Mouse (Mus musculus): ENCODE results near the gene Uggt2. TPM values are rescaled to one million over a fixed set of nuclear protein-coding genes. Genes with fewer than 3 reads are reported as not detected.

Uggt2 gene
- polyA plus RNA-seq, 1 experiment from 2014 or later: 21.1 TPM

GRCm38 (mm10) chr14:119027130-119027529 lies 72.1 kb downstream of the Uggt2 start:
- Histone ChIP-seq H3K4me2 (replicated peaks) (no peak overlapping the region), H3K9me3 (no peaks in the 10 kb centered on the region)

GRCm38 (mm10) chr14:119025889-119026288 lies 73.3 kb downstream of the Uggt2 start:
- H3K9ac ChIP-seq: no peak overlapping the region
- H3K9me3 ChIP-seq: no peaks in the 10 kb centered on the region
- peaks cover 45% of the 10 kb centered on the region for H3K36me3 ChIP-seq
- H3K27ac ChIP-seq: no peak overlapping the region
- no peaks in the 10 kb centered on the region for H3K4me1 ChIP-seq
- WGBS: 71% methylated on average over 5 of the region's 5 CpGs
- H3K4me3 ChIP-seq: no peak overlapping the region
- no peak for ATAC-seq (ENCODE audit: low FRiP score, low read depth)
- H3K4me2 ChIP-seq (replicated peaks): no peak overlapping the region
- H3K27me3 ChIP-seq: no peaks in the 10 kb centered on the region

More at GRCm38 (mm10) chr14:119027130-119027529, 72.1 kb downstream of the Uggt2 start:
- ATAC-seq (ENCODE audit: low FRiP score, low read depth): no peak; the same call in 1 of the 2 replicates
- Histone ChIP-seq H3K4me3 (no peak overlapping the region), H3K4me1 (no peaks in the 10 kb centered on the region), H3K27me3 (no peaks in the 10 kb centered on the region), H3K36me3 (peaks cover 49% of the 10 kb centered on the region), H3K9ac (no peak overlapping the region), H3K27ac (no peak overlapping the region)
- 46% methylated on average over 4 of the region's 4 CpGs for WGBS

GRCm38 (mm10) chr14:119013549-119013948 lies 85.7 kb downstream of the Uggt2 start:
- no peak overlapping the region for H3K9ac ChIP-seq
- no peak overlapping the region for H3K4me3 ChIP-seq
- WGBS: 62% methylated on average over 12 of the region's 12 CpGs
- no peaks in the 10 kb centered on the region for H3K27me3 ChIP-seq
- peaks cover 48% of the 10 kb centered on the region for H3K36me3 ChIP-seq
- peaks cover 4% of the 10 kb centered on the region; the same call in 1 of the 2 replicates for H3K4me1 ChIP-seq
- H3K4me2 ChIP-seq (replicated peaks): no peak overlapping the region
- H3K9me3 ChIP-seq: no peaks in the 10 kb centered on the region
- ATAC-seq (ENCODE audit: low FRiP score, low read depth): no peak
- H3K27ac ChIP-seq: no peak overlapping the region

- no peak overlapping the region for H3K4me3 ChIP-seq
- H3K4me2 ChIP-seq (replicated peaks): peak overlapping the region; percentile 25; the same call in 1 of the 2 replicates
- ATAC-seq (ENCODE audit: low FRiP score, low read depth): 0 out of 2 replicates have a peak, but pooled peaks have one; percentile 48
- no peaks in the 10 kb centered on the region for H3K27me3 ChIP-seq
- no peak overlapping the region for H3K9ac ChIP-seq
- whole genome bisulfite sequencing: 59% methylated on average over 23 of the region's 23 CpGs
- peaks cover 8% of the 10 kb centered on the region; the same call in 1 of the 2 replicates for H3K4me1 ChIP-seq
- peaks cover 42% of the 10 kb centered on the region for H3K36me3 ChIP-seq
- no peaks in the 10 kb centered on the region for H3K9me3 ChIP-seq
- H3K27ac ChIP-seq: no peak overlapping the region
Observed at GRCm38 (mm10) chr14:119012607-119013431, 86.4 kb downstream of the Uggt2 start.

- H3K4me3 ChIP-seq: no peak overlapping the region
- no peaks in the 10 kb centered on the region for H3K27me3 ChIP-seq
- peaks cover 13% of the 10 kb centered on the region for H3K4me1 ChIP-seq
- H3K27ac ChIP-seq: no peak overlapping the region
- H3K9ac ChIP-seq: no peak overlapping the region
- ATAC-seq (ENCODE audit: low FRiP score, low read depth): no peak
- H3K4me2 ChIP-seq (replicated peaks): no peak overlapping the region
- no peaks in the 10 kb centered on the region for H3K9me3 ChIP-seq
- WGBS: 96% methylated on average over 2 of the region's 2 CpGs
- H3K36me3 ChIP-seq: peaks cover 24% of the 10 kb centered on the region
Observed at GRCm38 (mm10) chr14:119009531-119009930, 89.7 kb downstream of the Uggt2 start.

GRCm38 (mm10) chr14:119008031-119008590 lies 91.1 kb downstream of the Uggt2 start:
- ATAC-seq (ENCODE audit: low FRiP score, low read depth): no peak
- Histone ChIP-seq H3K27ac (no peak overlapping the region), H3K9ac (no peak overlapping the region; the same call in 1 of the 2 replicates)

GRCm38 (mm10) chr14:119007103-119007951 lies 91.9 kb downstream of the Uggt2 start:
- peaks cover 19% of the 10 kb centered on the region for H3K36me3 ChIP-seq
- H3K4me2 ChIP-seq (replicated peaks): peak overlapping the region; percentile 88
- no peaks in the 10 kb centered on the region for H3K27me3 ChIP-seq
- peak; percentile 100 for ATAC-seq (ENCODE audit: low FRiP score, low read depth)
- peak overlapping the region; percentile 58 for H3K9ac ChIP-seq
- H3K9me3 ChIP-seq: no peaks in the 10 kb centered on the region
- peaks cover 9% of the 10 kb centered on the region; the same call in 1 of the 2 replicates for H3K4me1 ChIP-seq
- under 1% methylated on average over 13 of the region's 13 CpGs for WGBS
- H3K4me3 ChIP-seq: peak overlapping the region; percentile 49
- peak overlapping the region; percentile 22; the same call in 1 of the 2 replicates for H3K27ac ChIP-seq

More at GRCm38 (mm10) chr14:119008031-119008590, 91.1 kb downstream of the Uggt2 start:
- Histone ChIP-seq H3K27me3 (no peaks in the 10 kb centered on the region), H3K36me3 (peaks cover 21% of the 10 kb centered on the region), H3K9me3 (no peaks in the 10 kb centered on the region), H3K4me2 (replicated peaks) (peak overlapping the region; percentile 88), H3K4me3 (peak overlapping the region; percentile 49), H3K4me1 (peaks cover 12% of the 10 kb centered on the region)
- WGBS: 58% methylated on average over 7 of the region's 7 CpGs

- ATAC-seq (ENCODE audit: low FRiP score, low read depth): no peak
- Histone ChIP-seq H3K36me3 (peaks cover 19% of the 10 kb centered on the region), H3K27me3 (no peaks in the 10 kb centered on the region), H3K4me3 (peak overlapping the region; percentile 49), H3K4me2 (replicated peaks) (peak overlapping the region; percentile 88), H3K4me1 (peaks cover 9% of the 10 kb centered on the region; the same call in 1 of the 2 replicates), H3K27ac (0 out of 2 replicates have a peak overlapping the region, but pooled peaks have one; percentile 22), H3K9ac (peak overlapping the region; percentile 58), H3K9me3 (no peaks in the 10 kb centered on the region)
- WGBS: 2% methylated on average over 49 of the region's 49 CpGs
Observed at GRCm38 (mm10) chr14:119006441-119007102, 92.7 kb downstream of the Uggt2 start.

- H3K4me2 ChIP-seq (replicated peaks): peak overlapping the region; percentile 88; the same call in 1 of the 2 replicates
- H3K9me3 ChIP-seq: no peaks in the 10 kb centered on the region
- WGBS: 4% methylated on average over 5 of the region's 5 CpGs
- H3K4me1 ChIP-seq: peaks cover 9% of the 10 kb centered on the region; the same call in 1 of the 2 replicates
- H3K27me3 ChIP-seq: no peaks in the 10 kb centered on the region
- no peak for ATAC-seq (ENCODE audit: low FRiP score, low read depth)
- no peak overlapping the region for H3K9ac ChIP-seq
- H3K27ac ChIP-seq: no peak overlapping the region
- H3K4me3 ChIP-seq: no peak overlapping the region
- peaks cover 20% of the 10 kb centered on the region for H3K36me3 ChIP-seq
Observed at GRCm38 (mm10) chr14:119005834-119006233, 93.4 kb downstream of the Uggt2 start.

GRCm38 (mm10) chr14:119003320-119003719 lies 95.9 kb downstream of the Uggt2 start:
- H3K27ac ChIP-seq: no peak overlapping the region
- no peak overlapping the region for H3K9ac ChIP-seq
- H3K4me2 ChIP-seq (replicated peaks): no peak overlapping the region
- no peak for ATAC-seq (ENCODE audit: low FRiP score, low read depth)
- H3K4me1 ChIP-seq: peaks cover 9% of the 10 kb centered on the region; the same call in 1 of the 2 replicates
- H3K9me3 ChIP-seq: no peaks in the 10 kb centered on the region
- peaks cover 32% of the 10 kb centered on the region for H3K36me3 ChIP-seq
- H3K27me3 ChIP-seq: no peaks in the 10 kb centered on the region
- H3K4me3 ChIP-seq: no peak overlapping the region

- WGBS: 88% methylated on average over 9 of the region's 9 CpGs
- no peak for ATAC-seq (ENCODE audit: low FRiP score, low read depth)
- peaks cover 62% of the 10 kb centered on the region for H3K36me3 ChIP-seq
- H3K4me2 ChIP-seq (replicated peaks): no peak overlapping the region
- no peak overlapping the region for H3K4me3 ChIP-seq
- no peaks in the 10 kb centered on the region for H3K27me3 ChIP-seq
- no peaks in the 10 kb centered on the region for H3K9me3 ChIP-seq
- no peaks in the 10 kb centered on the region for H3K4me1 ChIP-seq
- H3K27ac ChIP-seq: no peak overlapping the region
- no peak overlapping the region for H3K9ac ChIP-seq
Observed at GRCm38 (mm10) chr14:118995226-118995925, 103.9 kb downstream of the Uggt2 start.
